Mouse (Mus musculus): Measurements from ENCODE around the gene Elovl5. TPM values are rescaled to one million over a fixed set of nuclear protein-coding genes. Genes with fewer than 3 reads are reported as not detected.

Gene Elovl5
- polyA plus RNA-seq, 1 experiment from 2014 or later: 65.2 TPM

DNA sequence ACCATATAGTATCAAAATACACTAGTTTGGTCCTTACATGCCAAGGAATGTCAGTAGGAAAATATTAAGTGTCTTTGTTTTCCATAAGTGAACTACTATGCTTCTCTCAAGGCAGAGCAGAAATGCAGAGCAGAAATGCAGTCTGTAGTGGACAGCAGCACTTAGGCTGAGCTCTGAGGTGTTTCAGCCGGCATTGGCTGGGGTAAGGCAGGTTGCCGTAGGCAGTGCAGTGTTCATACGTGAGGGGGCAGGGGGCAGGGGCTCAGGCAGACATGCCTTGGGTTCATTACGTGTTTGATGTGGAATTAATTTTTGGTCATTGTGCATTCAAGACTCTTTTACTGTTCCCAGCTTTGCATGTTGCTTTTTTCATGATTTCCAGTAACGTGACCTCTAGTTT lies 12.1 kb downstream of the Elovl5 start:
- 71% methylated on average over 5 of the region's 5 CpGs for WGBS
- no peaks in the 10 kb centered on the region for H3K27me3 ChIP-seq (replicated peaks)

GRCm38 (mm10) chr9:77930036-77930859 lies 13.1 kb downstream of the Elovl5 start:
- Histone ChIP-seq H3K4me2 (no peak overlapping the region), H3K9me3 (no peaks in the 10 kb centered on the region), H3K4me1 (peaks cover 74% of the 10 kb centered on the region), H3K27me3 (replicated peaks) (no peaks in the 10 kb centered on the region), H3K36me3 (no peaks in the 10 kb centered on the region), H3K4me3 (no peak overlapping the region), H3K27ac (replicated peaks) (peak overlapping the region; percentile 53), H3K9ac (no peak overlapping the region)
- no peak for ATAC-seq (ENCODE audit: extremely low read depth, insufficient number of reproducible peaks, low FRiP score, low TSS enrichment)
- 63% methylated on average over 10 of the region's 10 CpGs for WGBS

More for the DNA sequence above, 12.1 kb downstream of the Elovl5 start:
- no peaks in the 10 kb centered on the region for H3K9me3 ChIP-seq
- H3K9ac ChIP-seq: no peak overlapping the region
- H3K36me3 ChIP-seq: no peaks in the 10 kb centered on the region
- no peak overlapping the region for H3K4me3 ChIP-seq
- H3K4me2 ChIP-seq: no peak overlapping the region
- no peak overlapping the region for H3K27ac ChIP-seq (replicated peaks)
- H3K4me1 ChIP-seq: peaks cover 83% of the 10 kb centered on the region
- ATAC-seq (ENCODE audit: extremely low read depth, insufficient number of reproducible peaks, low FRiP score, low TSS enrichment): no peak

GRCm38 (mm10) chr9:77930860-77931184 lies 13.7 kb downstream of the Elovl5 start:
- Histone ChIP-seq H3K4me2 (no peak overlapping the region), H3K27me3 (replicated peaks) (no peaks in the 10 kb centered on the region), H3K9me3 (no peaks in the 10 kb centered on the region), H3K36me3 (no peaks in the 10 kb centered on the region), H3K9ac (no peak overlapping the region), H3K27ac (replicated peaks) (peak overlapping the region; percentile 53), H3K4me3 (no peak overlapping the region), H3K4me1 (peaks cover 71% of the 10 kb centered on the region)
- 13% methylated on average over 4 of the region's 4 CpGs for WGBS
- ATAC-seq (ENCODE audit: extremely low read depth, insufficient number of reproducible peaks, low FRiP score, low TSS enrichment): no peak

DNA sequence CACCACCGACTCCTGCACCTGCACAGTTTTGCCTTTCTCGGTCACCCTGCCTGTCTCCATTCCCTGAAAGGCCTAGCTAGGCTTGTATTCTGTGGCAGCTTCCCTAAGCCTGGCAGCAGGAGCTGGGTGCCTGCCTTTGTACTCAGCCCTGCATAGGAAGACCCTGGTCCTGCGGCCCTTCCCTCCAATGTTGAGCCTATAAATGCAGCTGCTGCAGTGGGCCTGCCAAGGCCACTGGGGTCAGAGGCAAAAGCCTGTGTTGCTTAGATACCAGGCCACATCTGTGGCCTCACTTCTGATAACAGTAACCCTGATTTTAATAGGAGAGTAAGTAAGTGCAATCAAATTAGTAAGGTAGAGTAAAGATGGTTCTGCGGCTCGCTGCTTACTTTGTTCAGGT lies 14.6 kb downstream of the Elovl5 start:
- ATAC-seq (ENCODE audit: extremely low read depth, insufficient number of reproducible peaks, low FRiP score, low TSS enrichment): no peak
- Histone ChIP-seq H3K36me3 (no peaks in the 10 kb centered on the region), H3K9me3 (no peaks in the 10 kb centered on the region), H3K4me1 (peaks cover 69% of the 10 kb centered on the region), H3K9ac (peak overlapping the region; percentile 61), H3K27me3 (replicated peaks) (no peaks in the 10 kb centered on the region), H3K4me3 (no peak overlapping the region), H3K4me2 (no peak overlapping the region), H3K27ac (replicated peaks) (peak overlapping the region; percentile 38; the same call in 1 of the 2 replicates)
- WGBS: 77% methylated on average over 5 of the region's 5 CpGs

GRCm38 (mm10) chr9:77935818-77936611 lies 18.9 kb downstream of the Elovl5 start:
- Histone ChIP-seq H3K27me3 (replicated peaks) (no peaks in the 10 kb centered on the region), H3K9ac (no peak overlapping the region), H3K27ac (replicated peaks) (no peak overlapping the region), H3K4me2 (no peak overlapping the region), H3K4me3 (no peak overlapping the region), H3K9me3 (no peaks in the 10 kb centered on the region), H3K36me3 (no peaks in the 10 kb centered on the region), H3K4me1 (peaks cover 70% of the 10 kb centered on the region)
- WGBS: 71% methylated on average over 10 of the region's 10 CpGs
- no peak for ATAC-seq (ENCODE audit: extremely low read depth, insufficient number of reproducible peaks, low FRiP score, low TSS enrichment)

DNA sequence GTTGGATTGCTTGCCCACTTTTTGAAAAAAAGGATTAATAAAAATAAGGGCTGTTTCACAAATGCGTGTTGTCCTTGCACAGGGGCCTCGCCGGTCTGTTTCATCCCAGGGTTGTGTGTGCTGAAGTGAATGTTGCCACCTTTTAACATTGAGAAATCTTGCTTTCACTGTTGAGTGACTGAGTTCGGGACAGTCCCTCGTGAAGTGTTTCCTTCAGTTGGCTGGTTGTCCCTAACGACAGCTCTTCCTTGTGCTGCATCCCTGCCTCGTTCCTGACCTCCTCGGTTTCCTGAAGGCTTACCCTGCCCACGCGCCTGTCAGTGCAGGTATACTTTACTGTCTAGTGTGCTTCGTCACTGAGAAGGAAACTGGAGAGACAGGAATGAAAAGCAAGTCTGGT lies 20.7 kb downstream of the Elovl5 start:
- H3K27me3 ChIP-seq (replicated peaks): no peaks in the 10 kb centered on the region
- ATAC-seq (ENCODE audit: extremely low read depth, insufficient number of reproducible peaks, low FRiP score, low TSS enrichment): no peak
- no peak overlapping the region for H3K4me3 ChIP-seq
- no peaks in the 10 kb centered on the region for H3K36me3 ChIP-seq
- H3K9ac ChIP-seq: no peak overlapping the region
- peaks cover 69% of the 10 kb centered on the region for H3K4me1 ChIP-seq
- H3K27ac ChIP-seq (replicated peaks): 0 out of 2 replicates have a peak overlapping the region, but pooled peaks have one; percentile 39
- 48% methylated on average over 11 of the region's 11 CpGs for WGBS
- H3K4me2 ChIP-seq: no peak overlapping the region
- no peaks in the 10 kb centered on the region for H3K9me3 ChIP-seq

- no peaks in the 10 kb centered on the region for H3K9me3 ChIP-seq
- no peak overlapping the region; the same call in 1 of the 2 replicates for H3K4me3 ChIP-seq
- H3K4me1 ChIP-seq: peaks cover 69% of the 10 kb centered on the region
- WGBS: 38% methylated on average over 13 of the region's 13 CpGs
- ATAC-seq (ENCODE audit: extremely low read depth, insufficient number of reproducible peaks, low FRiP score, low TSS enrichment): no peak
- no peaks in the 10 kb centered on the region for H3K27me3 ChIP-seq (replicated peaks)
- H3K36me3 ChIP-seq: no peaks in the 10 kb centered on the region
- peak overlapping the region; percentile 64; the same call in 1 of the 2 replicates for H3K9ac ChIP-seq
- peak overlapping the region; percentile 45 for H3K4me2 ChIP-seq
- peak overlapping the region; percentile 85 for H3K27ac ChIP-seq (replicated peaks)
Measured at GRCm38 (mm10) chr9:77938761-77939553, 21.8 kb downstream of the Elovl5 start.

DNA sequence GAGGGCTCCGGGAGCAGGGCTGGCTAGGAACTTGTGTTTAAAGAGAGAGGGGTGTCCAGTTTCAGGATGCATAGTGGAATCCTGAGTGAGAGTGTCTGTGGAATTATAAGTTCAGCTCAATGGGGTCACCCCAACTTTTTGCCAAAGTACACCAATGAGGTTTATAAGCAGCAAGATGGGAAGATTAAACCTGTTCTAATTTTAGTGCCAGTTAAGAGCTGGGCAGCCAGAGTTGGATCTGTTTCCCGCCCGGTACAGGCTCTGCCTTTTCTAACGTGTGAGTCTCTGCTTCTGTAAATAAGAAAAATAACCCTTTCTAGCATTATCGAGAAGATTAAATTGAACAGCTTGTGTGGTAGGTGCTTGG lies 22.4 kb downstream of the Elovl5 start:
- Histone ChIP-seq H3K36me3 (no peaks in the 10 kb centered on the region), H3K27ac (replicated peaks) (peak overlapping the region; percentile 85), H3K9ac (peak overlapping the region; percentile 64; the same call in 1 of the 2 replicates), H3K9me3 (no peaks in the 10 kb centered on the region), H3K27me3 (replicated peaks) (no peaks in the 10 kb centered on the region), H3K4me1 (peaks cover 69% of the 10 kb centered on the region), H3K4me2 (peak overlapping the region; percentile 45), H3K4me3 (no peak overlapping the region; the same call in 1 of the 2 replicates)
- 39% methylated on average over 5 of the region's 5 CpGs for WGBS
- ATAC-seq (ENCODE audit: extremely low read depth, insufficient number of reproducible peaks, low FRiP score, low TSS enrichment): no peak

DNA sequence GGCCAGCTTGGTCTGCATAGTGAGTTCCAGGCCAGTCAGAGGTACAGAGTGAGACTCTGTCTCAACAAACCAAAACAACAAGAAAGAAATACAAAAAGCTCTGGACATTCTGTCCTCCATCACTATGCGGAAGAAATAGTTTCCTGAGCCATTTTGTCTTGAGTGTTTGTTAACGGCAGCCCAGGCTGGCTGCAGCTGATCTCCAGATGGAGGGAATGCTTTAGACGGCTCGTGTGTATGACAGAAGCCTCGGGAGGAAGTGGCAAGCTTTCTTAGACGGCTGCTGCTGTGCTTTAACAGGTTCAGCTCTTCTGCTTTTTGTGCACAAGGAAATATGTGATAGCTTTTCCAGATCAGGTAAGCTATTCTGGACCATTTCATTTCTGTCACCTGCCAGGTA lies 23.9 kb downstream of the Elovl5 start:
- Histone ChIP-seq H3K4me3 (no peak overlapping the region), H3K4me2 (no peak overlapping the region), H3K9ac (no peak overlapping the region), H3K9me3 (no peaks in the 10 kb centered on the region), H3K36me3 (no peaks in the 10 kb centered on the region), H3K4me1 (peaks cover 68% of the 10 kb centered on the region), H3K27ac (replicated peaks) (no peak overlapping the region), H3K27me3 (replicated peaks) (no peaks in the 10 kb centered on the region)
- ATAC-seq (ENCODE audit: extremely low read depth, insufficient number of reproducible peaks, low FRiP score, low TSS enrichment): no peak
- WGBS: 43% methylated on average over 6 of the region's 6 CpGs

- Histone ChIP-seq H3K36me3 (no peaks in the 10 kb centered on the region), H3K4me1 (peaks cover 67% of the 10 kb centered on the region), H3K4me2 (no peak overlapping the region), H3K27ac (replicated peaks) (0 out of 2 replicates have a peak overlapping the region, but pooled peaks have one; percentile 39), H3K27me3 (replicated peaks) (no peaks in the 10 kb centered on the region), H3K9ac (peak overlapping the region; percentile 47; the same call in 1 of the 2 replicates), H3K9me3 (no peaks in the 10 kb centered on the region), H3K4me3 (no peak overlapping the region)
- ATAC-seq (ENCODE audit: extremely low read depth, insufficient number of reproducible peaks, low FRiP score, low TSS enrichment): no peak
- 39% methylated on average over 9 of the region's 9 CpGs for WGBS
Measured at GRCm38 (mm10) chr9:77941836-77942235, 24.7 kb downstream of the Elovl5 start.

DNA sequence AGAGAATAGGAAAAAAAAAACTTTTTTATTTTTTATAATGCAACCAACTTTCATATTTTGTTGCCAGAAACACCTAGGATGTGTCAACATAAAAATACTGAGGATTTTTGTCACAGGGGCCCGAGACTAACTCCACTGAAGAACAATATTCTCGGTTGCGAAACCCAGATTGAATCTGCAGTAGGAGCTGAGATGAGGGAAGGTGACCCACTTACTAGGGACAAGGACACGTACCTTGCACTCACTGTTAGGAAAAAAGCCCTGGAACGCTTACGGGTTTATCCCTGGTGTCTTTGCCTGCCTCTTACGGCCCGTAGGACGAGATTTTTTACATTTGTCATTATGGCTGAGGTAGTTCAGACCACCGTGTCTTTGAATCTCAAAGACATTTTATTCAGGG lies 25.2 kb downstream of the Elovl5 start:
- H3K9ac ChIP-seq: no peak overlapping the region
- no peak for ATAC-seq (ENCODE audit: extremely low read depth, insufficient number of reproducible peaks, low FRiP score, low TSS enrichment)
- H3K4me3 ChIP-seq: no peak overlapping the region
- no peak overlapping the region for H3K4me2 ChIP-seq
- no peaks in the 10 kb centered on the region for H3K27me3 ChIP-seq (replicated peaks)
- peaks cover 4% of the 10 kb centered on the region for H3K36me3 ChIP-seq
- H3K9me3 ChIP-seq: no peaks in the 10 kb centered on the region
- WGBS: 68% methylated on average over 10 of the region's 10 CpGs
- peaks cover 61% of the 10 kb centered on the region for H3K4me1 ChIP-seq
- H3K27ac ChIP-seq (replicated peaks): no peak overlapping the region

Measured in heart, embryonic 13.5 days (tissue).